Mouse (Mus musculus): Measurements from ENCODE around the gene Kif11.

The Kif11 gene

GRCm38 (mm10) chr19:37378816-37379215 is 2.6 kb downstream of the Kif11 start:
- DNase-seq, result no peak

- DNase-seq, result no peak
Measured at GRCm38 (mm10) chr19:37386126-37386525, 9.9 kb downstream of the Kif11 start.

- no peak for DNase-seq
Measured at GRCm38 (mm10) chr19:37391869-37392268, 15.7 kb downstream of the Kif11 start.

GRCm38 (mm10) chr19:37396279-37396678 is 20.1 kb downstream of the Kif11 start:
- DNase-seq, result no peak

GRCm38 (mm10) chr19:37400936-37401335 is 24.7 kb downstream of the Kif11 start:
- DNase-seq, result no peak

- no peak for DNase-seq
Measured at GRCm38 (mm10) chr19:37418294-37418693, 42.1 kb downstream of the Kif11 start.

GRCm38 (mm10) chr19:37419613-37420012 is 43.4 kb downstream of the Kif11 start:
- no peak for DNase-seq

GRCm38 (mm10) chr19:37428589-37428988 is 52.4 kb downstream of the Kif11 start:
- no peak for DNase-seq

GRCm38 (mm10) chr19:37431139-37431756 is 55.0 kb downstream of the Kif11 start:
- DNase-seq, result no peak

- DNase-seq, result no peak
Measured at GRCm38 (mm10) chr19:37432868-37433570, 56.8 kb downstream of the Kif11 start.

- DNase-seq, result peak; percentile 2
Measured at GRCm38 (mm10) chr19:37433895-37434262, 57.7 kb downstream of the Kif11 start.

GRCm38 (mm10) chr19:37434263-37434951 is 58.2 kb downstream of the Kif11 start, which contains the start of gene Hhex:
Gene Hhex (plus strand): TSS chr19:37434810.
- peak; percentile 10 for DNase-seq

- DNase-seq, result peak; percentile 3
Measured at GRCm38 (mm10) chr19:37435041-37435852, 59.0 kb downstream of the Kif11 start.

- no peak for DNase-seq
Measured at GRCm38 (mm10) chr19:37435853-37436174, 59.6 kb downstream of the Kif11 start.

- DNase-seq, result no peak
Measured at GRCm38 (mm10) chr19:37436514-37437288, 60.5 kb downstream of the Kif11 start.

GRCm38 (mm10) chr19:37437289-37437606 is 61.0 kb downstream of the Kif11 start:
- no peak for DNase-seq

GRCm38 (mm10) chr19:37440181-37440580 is 64.0 kb downstream of the Kif11 start:
- DNase-seq, result no peak

- no peak for DNase-seq
Measured at GRCm38 (mm10) chr19:37440708-37441475, 64.7 kb downstream of the Kif11 start.

GRCm38 (mm10) chr19:37442524-37443286 is 66.5 kb downstream of the Kif11 start:
- DNase-seq, result no peak

- DNase-seq, result no peak
Measured at GRCm38 (mm10) chr19:37443631-37444140, 67.5 kb downstream of the Kif11 start.

GRCm38 (mm10) chr19:37448212-37448611 is 72.0 kb downstream of the Kif11 start:
- no peak for DNase-seq
